Mouse (Mus musculus): ENCODE results near the gene Cacnb4. TPM values are rescaled to one million over a fixed set of nuclear protein-coding genes. Genes with fewer than 3 reads are reported as not detected.

Gene Cacnb4
- total RNA-seq, 2 experiments from 2014 or later, result 166 to 195 TPM

GRCm38 (mm10) chr2:52547331-52547730 lies 129.3 kb downstream of the Cacnb4 start:
- DNase-seq (ENCODE audit: low spot score in 2 of 2), result no peak
- intact Hi-C loops (cut with DNase I), result no loop called here

GRCm38 (mm10) chr2:52544527-52544926 lies 132.1 kb downstream of the Cacnb4 start:
- intact Hi-C loops (cut with DNase I), result no loop called here

GRCm38 (mm10) chr2:52541068-52541467 lies 135.6 kb downstream of the Cacnb4 start:
- DNase-seq (ENCODE audit: low spot score in 2 of 2), result no peak
- intact Hi-C loops (cut with DNase I), result no loop called here

More at GRCm38 (mm10) chr2:52544527-52544926, 132.1 kb downstream of the Cacnb4 start:
- no peak for DNase-seq (ENCODE audit: low spot score in 2 of 2)

- no peak for DNase-seq (ENCODE audit: low spot score in 2 of 2)
- intact Hi-C loops (cut with DNase I), result no loop called here
Observed at GRCm38 (mm10) chr2:52539318-52539717, 137.3 kb downstream of the Cacnb4 start.

- intact Hi-C loops (cut with DNase I), result no loop called here
- DNase-seq (ENCODE audit: low spot score in 2 of 2), result no peak
Observed at GRCm38 (mm10) chr2:52537645-52538044, 139.0 kb downstream of the Cacnb4 start.

- DNase-seq (ENCODE audit: low spot score in 2 of 2), result no peak
- intact Hi-C loops (cut with DNase I), result no loop called here
Observed at GRCm38 (mm10) chr2:52537155-52537554, 139.5 kb downstream of the Cacnb4 start.

GRCm38 (mm10) chr2:52536511-52536910 lies 140.1 kb downstream of the Cacnb4 start:
- DNase-seq (ENCODE audit: low spot score in 2 of 2), result no peak
- intact Hi-C loops (cut with DNase I), result no loop called here

GRCm38 (mm10) chr2:52533696-52534095 lies 142.9 kb downstream of the Cacnb4 start:
- DNase-seq (ENCODE audit: low spot score in 2 of 2), result no peak
- intact Hi-C loops (cut with DNase I), result no loop called here

- intact Hi-C loops (cut with DNase I), result no loop called here
- DNase-seq (ENCODE audit: low spot score in 2 of 2), result no peak
Observed at GRCm38 (mm10) chr2:52530521-52530920, 146.1 kb downstream of the Cacnb4 start.

GRCm38 (mm10) chr2:52529245-52529644 lies 147.4 kb downstream of the Cacnb4 start:
- intact Hi-C loops (cut with DNase I), result no loop called here
- no peak for DNase-seq (ENCODE audit: low spot score in 2 of 2)

GRCm38 (mm10) chr2:52525876-52526592 lies 150.6 kb downstream of the Cacnb4 start:
- peak in 1 of 2 experiments; percentile 21 for DNase-seq (ENCODE audit: low spot score in 2 of 2)

GRCm38 (mm10) chr2:52523056-52523715 lies 153.4 kb downstream of the Cacnb4 start:
- intact Hi-C loops (cut with DNase I), result no loop called here
- DNase-seq (ENCODE audit: low spot score in 2 of 2), result no peak

More at GRCm38 (mm10) chr2:52525876-52526592, 150.6 kb downstream of the Cacnb4 start:
- intact Hi-C loops (cut with DNase I), result no loop called here

GRCm38 (mm10) chr2:52521012-52521411 lies 155.6 kb downstream of the Cacnb4 start:
- DNase-seq (ENCODE audit: low spot score in 2 of 2), result no peak
- intact Hi-C loops (cut with DNase I), result no loop called here

- DNase-seq (ENCODE audit: low spot score in 2 of 2), result no peak
- intact Hi-C loops (cut with DNase I), result no loop called here
Observed at GRCm38 (mm10) chr2:52518740-52519139, 157.9 kb downstream of the Cacnb4 start.

- no peak for DNase-seq (ENCODE audit: low spot score in 2 of 2)
- intact Hi-C loops (cut with DNase I), result no loop called here
Observed at GRCm38 (mm10) chr2:52516534-52516933, 160.1 kb downstream of the Cacnb4 start.

GRCm38 (mm10) chr2:52512865-52513388 lies 163.7 kb downstream of the Cacnb4 start:
- DNase-seq (ENCODE audit: low spot score in 2 of 2), result no peak
- intact Hi-C loops (cut with DNase I), result loop anchor here (5.0 kb wide), 1 partner anchor 44 kb away; no protein-coding TSS in a partner anchor

- no peak for DNase-seq (ENCODE audit: low spot score in 2 of 2)
- intact Hi-C loops (cut with DNase I), result loop anchor here (5.0 kb wide), 1 partner anchor 45 kb away; no protein-coding TSS in a partner anchor
Observed at GRCm38 (mm10) chr2:52512206-52512605, 164.4 kb downstream of the Cacnb4 start.

- intact Hi-C loops (cut with DNase I), result loop anchor here (5.0 kb wide), 1 partner anchor 46 kb away; no protein-coding TSS in a partner anchor
- no peak for DNase-seq (ENCODE audit: low spot score in 2 of 2)
Observed at GRCm38 (mm10) chr2:52511799-52512198, 164.8 kb downstream of the Cacnb4 start.

GRCm38 (mm10) chr2:52509779-52510500 lies 166.7 kb downstream of the Cacnb4 start:
- DNase-seq (ENCODE audit: low spot score in 2 of 2), result no peak
- intact Hi-C loops (cut with DNase I), result loop anchor here (5.0 kb wide), 1 partner anchor 47 kb away; no protein-coding TSS in a partner anchor

- DNase-seq (ENCODE audit: low spot score in 2 of 2), result no peak
- intact Hi-C loops (cut with DNase I), result no loop called here
Observed at GRCm38 (mm10) chr2:52505164-52505563, 171.5 kb downstream of the Cacnb4 start.
